Mouse (Mus musculus) neural tube, embryonic 11.5 days (tissue): ENCODE results near the gene Tnr. TPM values are rescaled to one million over a fixed set of nuclear protein-coding genes. Genes with fewer than 3 reads are reported as not detected.
A peak's percentile ranks its signal among the peaks of the same experiment; 100 is the strongest.

Source experiments
- ATAC-seq: fragments of 200-750 bp; cut with Nextera tagmentation; 2 replicates; pipeline ENCODE4 v1.8.0; 2017; ENCODE audit warnings: moderate number of reproducible peaks, mild to moderate bottlenecking, moderate TSS enrichment, moderate library complexity; ENCODE audit not compliant: insufficient read depth, low FRiP score, low TSS enrichment
- DNase-seq: peaks from one replicate; pipeline ENCODE4 v3.0.0-alpha.2; 2015; ENCODE audit warnings: low spot score
- H3K27ac ChIP-seq: fragments of 300-500 bp; sonication (generic); 2 replicates; pipeline ENCODE4 v1.5.1; 2014; ENCODE audit warnings: low read depth, mild to moderate bottlenecking, low read length
- H3K27me3 ChIP-seq: fragments of 300-500 bp; sonication (generic); 2 replicates; pipeline ENCODE4 v1.6.1; 2014; ENCODE audit warnings: mild to moderate bottlenecking, low read length, mixed read lengths; ENCODE audit not compliant: control insufficient read depth, insufficient read depth
- H3K36me3 ChIP-seq: fragments of 300-500 bp; sonication (generic); 2 replicates; pipeline ENCODE4 v1.6.1; 2014; ENCODE audit warnings: mild to moderate bottlenecking, low read length, moderate library complexity, mixed read lengths; ENCODE audit not compliant: control insufficient read depth, insufficient read depth
- H3K4me1 ChIP-seq: fragments of 300-500 bp; sonication (generic); 2 replicates; pipeline ENCODE4 v1.6.1; 2014; ENCODE audit warnings: low read length, mixed read lengths; ENCODE audit not compliant: control insufficient read depth, insufficient read depth
- H3K4me2 ChIP-seq: fragments of 300-500 bp; sonication (generic); 2 replicates; pipeline ENCODE4 v1.6.1; 2014; ENCODE audit warnings: low read depth, mild to moderate bottlenecking, moderate library complexity
- H3K4me3 ChIP-seq: fragments of 300-500 bp; sonication (generic); 2 replicates; pipeline ENCODE4 v1.5.1; 2014; ENCODE audit warnings: low read depth, low read length
- H3K9ac ChIP-seq: fragments of 300-500 bp; sonication (generic); 2 replicates; pipeline ENCODE4 v1.6.1; 2014; ENCODE audit warnings: mild to moderate bottlenecking, low read length
- H3K9me3 ChIP-seq: fragments of 300-500 bp; sonication (generic); 2 replicates; pipeline ENCODE4 v1.6.1; 2016; ENCODE audit warnings: low read length; ENCODE audit not compliant: control insufficient read depth
- WGBS: fragments of 180-500 bp; shearing (Covaris S2); extraction: QIAGEN DNeasy Blood & Tissue Kit; methylation state at CpG from one replicate; pipeline ENCODE4 v1.1.7; 2014; 5-methylcytosine and 5-hydroxymethylcytosine counted together
- polyA plus RNA-seq: library from polyadenylated mRNA; unstranded; fragments of >200 nt; fragmentation: Nextera tagmentation; extraction: Ambion mirVana; gene quantifications from 2 replicates; pipeline ENCODE4 v1.2.1, GENCODE M21; 2014

The Tnr gene
- polyA plus RNA-seq, 1 experiment from 2014 or later, result 1.2 TPM

DNA sequence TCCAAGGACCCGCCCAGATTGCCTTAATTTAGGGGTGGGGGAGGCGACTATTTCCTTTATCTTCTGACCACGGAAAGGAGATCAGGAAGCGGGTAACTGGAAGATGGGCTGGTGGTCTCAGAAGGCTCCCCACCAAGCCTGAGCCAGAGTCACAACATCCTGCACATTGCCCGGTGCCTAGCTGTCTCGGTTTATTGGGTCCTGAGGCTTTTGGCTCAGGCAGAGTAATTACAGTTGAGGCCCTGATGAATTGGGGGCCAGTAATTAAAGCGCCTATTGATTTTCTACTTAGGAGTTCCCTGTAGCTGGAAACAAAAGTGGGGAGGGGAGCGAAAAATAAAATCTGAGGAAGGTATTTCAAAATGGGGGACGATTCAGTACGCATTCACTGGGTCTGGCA lies 27.5 kb downstream of the Tnr start:
- Histone ChIP-seq H3K9ac (no peak overlapping the region), H3K27ac (no peak overlapping the region), H3K36me3 (no peaks in the 10 kb centered on the region), H3K4me2 (no peak overlapping the region), H3K9me3 (no peaks in the 10 kb centered on the region), H3K4me1 (0 out of 2 replicates have a peak, but pooled peaks cover 5% of the 10 kb centered on the region), H3K27me3 (no peaks in the 10 kb centered on the region), H3K4me3 (no peak overlapping the region)
- DNase-seq (no peak), ATAC-seq (0 out of 2 replicates have a peak, but pooled peaks have one; percentile 23)
- 37% methylated on average over 10 of the region's 10 CpGs for WGBS

DNA sequence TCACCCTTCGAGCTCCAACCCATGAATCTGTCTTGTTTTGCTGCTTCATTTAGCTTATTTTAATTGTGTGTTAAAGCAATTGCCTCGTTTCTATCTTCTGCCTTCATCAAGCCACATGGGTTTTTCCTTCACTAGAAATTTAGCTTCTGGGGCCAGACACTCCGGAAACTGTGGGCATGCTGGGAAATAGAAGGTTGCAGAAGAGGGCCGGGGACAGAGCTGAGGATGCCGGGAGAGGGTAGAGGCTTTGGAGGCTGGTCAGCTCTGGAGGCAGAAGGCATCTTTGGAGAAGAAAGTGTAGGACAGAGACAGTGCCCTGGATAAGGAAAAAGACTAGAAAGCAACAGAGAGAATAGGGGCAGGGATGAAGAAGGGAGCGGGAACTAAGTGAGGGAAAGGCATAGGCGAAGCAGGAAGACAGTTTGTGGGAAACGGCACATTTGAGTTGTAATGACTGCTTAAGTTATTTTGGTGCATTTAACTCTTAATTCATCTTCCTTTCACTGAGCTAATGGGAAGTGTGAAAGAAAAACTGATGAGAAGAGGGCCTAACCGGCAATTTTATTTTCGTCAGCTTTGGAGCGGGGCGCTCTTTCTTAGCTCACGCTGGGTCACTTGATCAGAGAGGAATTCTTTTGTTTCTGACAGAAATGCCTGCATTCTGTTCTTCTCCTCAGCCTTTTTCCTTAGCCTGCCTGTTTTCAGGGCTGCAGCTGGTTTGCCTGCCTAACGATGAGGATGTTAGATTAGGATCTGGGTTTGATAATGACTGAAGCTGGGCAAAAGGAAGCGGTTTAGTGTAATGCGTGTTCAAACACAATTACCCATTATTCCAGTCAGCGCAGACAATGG lies 28.2 kb downstream of the Tnr start:
- no peak overlapping the region; the same call in 1 of the 2 replicates for H3K9ac ChIP-seq
- H3K27ac ChIP-seq, result no peak overlapping the region
- no peak overlapping the region for H3K4me3 ChIP-seq
- no peaks in the 10 kb centered on the region for H3K27me3 ChIP-seq
- no peak for ATAC-seq
- H3K36me3 ChIP-seq, result no peaks in the 10 kb centered on the region
- H3K4me2 ChIP-seq, result no peak overlapping the region
- 0 out of 2 replicates have a peak, but pooled peaks cover 5% of the 10 kb centered on the region for H3K4me1 ChIP-seq
- 33% methylated on average over 17 of the region's 17 CpGs for WGBS
- no peaks in the 10 kb centered on the region for H3K9me3 ChIP-seq
- peak; percentile 27 for DNase-seq

GRCm38 (mm10) chr1:159561616-159562015 lies 38.0 kb downstream of the Tnr start:
- Histone ChIP-seq H3K27me3 (no peaks in the 10 kb centered on the region), H3K36me3 (no peaks in the 10 kb centered on the region), H3K4me1 (no peaks in the 10 kb centered on the region), H3K9me3 (no peaks in the 10 kb centered on the region), H3K27ac (no peak overlapping the region), H3K4me2 (no peak overlapping the region), H3K9ac (no peak overlapping the region), H3K4me3 (no peak overlapping the region)
- ATAC-seq (no peak), DNase-seq (no peak)
- 76% methylated on average over 3 of the region's 3 CpGs for WGBS

DNA sequence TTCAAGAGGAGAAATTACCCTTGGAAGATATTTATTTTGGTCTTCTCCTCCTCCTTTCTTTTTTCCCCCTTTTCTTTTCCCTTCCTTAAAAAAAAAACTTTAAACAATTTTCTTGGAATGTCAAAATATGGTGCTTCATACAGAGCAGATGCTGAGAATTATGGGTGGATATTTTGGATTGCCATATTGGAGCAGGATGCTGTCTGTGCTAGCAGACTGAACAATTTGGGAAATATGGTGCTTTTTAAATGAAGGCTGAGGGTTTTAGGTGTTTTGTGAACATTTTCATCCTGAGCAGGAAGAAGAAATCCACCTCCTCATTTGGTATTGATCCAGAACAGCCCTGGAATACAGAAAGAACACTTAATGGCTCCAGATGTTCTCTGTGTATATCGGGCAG lies 41.6 kb downstream of the Tnr start:
- Histone ChIP-seq H3K9ac (no peak overlapping the region), H3K4me2 (no peak overlapping the region), H3K27me3 (no peaks in the 10 kb centered on the region), H3K4me1 (no peaks in the 10 kb centered on the region), H3K27ac (no peak overlapping the region), H3K4me3 (no peak overlapping the region), H3K36me3 (no peaks in the 10 kb centered on the region), H3K9me3 (no peaks in the 10 kb centered on the region)
- no peak for DNase-seq
- WGBS, result 86% methylated on average over 1 of the region's 1 CpGs
- ATAC-seq, result no peak

DNA sequence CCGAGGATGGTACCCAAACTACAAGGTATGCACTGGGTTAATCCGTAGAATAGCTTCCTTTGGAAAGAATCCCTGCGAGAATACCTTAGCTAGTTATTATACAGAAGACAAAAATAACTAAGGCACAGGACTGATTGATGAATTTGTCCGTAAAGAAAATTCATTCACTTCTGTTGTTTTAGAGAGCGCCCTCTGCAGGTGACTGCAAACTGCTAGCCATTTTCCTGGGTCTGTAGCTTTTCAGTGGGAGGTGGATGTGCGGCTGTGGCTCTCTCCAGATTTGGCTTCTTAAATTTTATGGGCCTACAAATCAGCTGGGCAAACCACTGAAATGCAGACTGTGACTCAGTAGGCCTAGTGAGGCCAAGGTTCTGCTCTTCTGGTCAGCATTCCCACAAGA lies 42.5 kb downstream of the Tnr start:
- DNase-seq, result no peak
- no peak overlapping the region for H3K9ac ChIP-seq
- ATAC-seq, result no peak
- no peaks in the 10 kb centered on the region for H3K36me3 ChIP-seq
- no peaks in the 10 kb centered on the region for H3K27me3 ChIP-seq
- no peaks in the 10 kb centered on the region for H3K4me1 ChIP-seq
- WGBS, result 76% methylated on average over 6 of the region's 6 CpGs
- H3K4me2 ChIP-seq, result no peak overlapping the region
- H3K27ac ChIP-seq, result no peak overlapping the region
- no peaks in the 10 kb centered on the region for H3K9me3 ChIP-seq
- H3K4me3 ChIP-seq, result no peak overlapping the region

GRCm38 (mm10) chr1:159567171-159567570 lies 43.6 kb downstream of the Tnr start:
- Histone ChIP-seq H3K27me3 (no peaks in the 10 kb centered on the region), H3K9me3 (no peaks in the 10 kb centered on the region), H3K4me3 (no peak overlapping the region), H3K4me2 (no peak overlapping the region), H3K36me3 (no peaks in the 10 kb centered on the region), H3K4me1 (no peaks in the 10 kb centered on the region), H3K9ac (no peak overlapping the region), H3K27ac (no peak overlapping the region)
- ATAC-seq, result no peak
- 80% methylated on average over 7 of the region's 7 CpGs for WGBS
- no peak for DNase-seq

- no peaks in the 10 kb centered on the region for H3K9me3 ChIP-seq
- no peak for DNase-seq
- 64% methylated on average over 8 of the region's 8 CpGs for WGBS
- H3K9ac ChIP-seq, result no peak overlapping the region
- no peak for ATAC-seq
- no peaks in the 10 kb centered on the region for H3K36me3 ChIP-seq
- H3K4me3 ChIP-seq, result no peak overlapping the region
- H3K27me3 ChIP-seq, result no peaks in the 10 kb centered on the region
- H3K27ac ChIP-seq, result no peak overlapping the region
- H3K4me1 ChIP-seq, result no peaks in the 10 kb centered on the region
- H3K4me2 ChIP-seq, result no peak overlapping the region
Measured at GRCm38 (mm10) chr1:159570270-159570669, 46.7 kb downstream of the Tnr start.

- no peak for ATAC-seq
- DNase-seq, result no peak
- no peak overlapping the region for H3K9ac ChIP-seq
- no peaks in the 10 kb centered on the region for H3K36me3 ChIP-seq
- H3K27ac ChIP-seq, result no peak overlapping the region
- no peaks in the 10 kb centered on the region for H3K27me3 ChIP-seq
- no peaks in the 10 kb centered on the region for H3K4me1 ChIP-seq
- no peaks in the 10 kb centered on the region for H3K9me3 ChIP-seq
- H3K4me3 ChIP-seq, result no peak overlapping the region
- H3K4me2 ChIP-seq, result no peak overlapping the region
- WGBS, result 69% methylated on average over 2 of the region's 2 CpGs
Measured at GRCm38 (mm10) chr1:159570831-159571230, 47.3 kb downstream of the Tnr start.

DNA sequence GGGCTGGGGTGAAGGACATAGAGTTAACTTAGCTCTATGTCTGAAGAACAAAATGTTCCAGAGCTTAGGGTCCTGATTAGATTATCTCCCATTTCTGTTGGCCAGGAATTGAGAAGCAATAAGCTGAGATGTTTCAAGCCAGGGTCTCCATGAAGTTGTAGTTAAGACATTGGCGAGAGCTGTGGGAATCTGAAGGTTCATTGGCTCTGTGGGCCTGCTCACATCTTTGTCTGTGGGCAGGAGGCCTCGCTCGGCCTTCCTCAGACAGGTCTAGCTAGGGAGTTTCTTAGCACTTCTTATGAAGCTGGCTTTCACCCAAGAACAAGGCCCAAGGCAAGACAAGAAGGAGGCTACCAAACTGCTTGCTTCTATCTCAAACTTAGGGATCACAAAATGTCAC lies 48.4 kb downstream of the Tnr start:
- H3K4me1 ChIP-seq, result no peaks in the 10 kb centered on the region
- ATAC-seq (no peak), DNase-seq (no peak)
- no peaks in the 10 kb centered on the region for H3K27me3 ChIP-seq
- no peak overlapping the region for H3K27ac ChIP-seq
- no peak overlapping the region for H3K4me2 ChIP-seq
- no peak overlapping the region for H3K4me3 ChIP-seq
- no peaks in the 10 kb centered on the region for H3K9me3 ChIP-seq
- H3K9ac ChIP-seq, result no peak overlapping the region
- WGBS, result 95% methylated on average over 3 of the region's 3 CpGs
- no peaks in the 10 kb centered on the region for H3K36me3 ChIP-seq
